Mouse (Mus musculus) bone marrow, adult 2 months (tissue): ENCODE measurements around the gene Rheb.

Source experiments
- CTCF ChIP-seq: fragments of 200-500 bp; IDR thresholded peaks from 2 replicates; pipeline ENCODE4 v1.5.1; 2011; ENCODE audit warnings: low read length, control low read depth; ENCODE audit not compliant: control insufficient read depth, insufficient read depth
- POLR2A ChIP-seq: fragments of 200-500 bp; IDR thresholded peaks from 2 replicates; pipeline ENCODE4 v1.6.1; 2011; ENCODE audit warnings: low read depth, mild to moderate bottlenecking, control low read depth, low read length, borderline replicate concordance; ENCODE audit not compliant: control insufficient read depth

DNA sequence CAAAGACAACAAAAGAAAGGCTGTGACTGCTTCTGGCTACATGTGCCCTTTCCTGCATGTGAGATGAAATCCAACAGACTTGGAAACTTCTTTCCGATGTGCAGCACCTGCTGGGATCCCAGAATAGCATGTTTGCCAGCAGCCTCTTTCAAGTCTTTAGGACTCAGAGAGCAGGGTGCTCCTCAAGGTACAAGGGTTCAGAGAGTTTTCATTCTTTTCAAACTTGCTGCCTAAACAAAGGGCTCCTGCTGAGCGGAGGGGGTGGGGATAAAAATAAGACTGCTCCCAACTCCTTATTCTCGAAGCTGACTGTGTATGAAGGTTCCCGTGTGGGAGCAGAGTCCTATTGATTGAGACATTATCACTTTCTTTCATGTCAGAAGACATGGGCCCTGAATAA, 25.2 kb downstream of the Rheb start:
- TF ChIP-seq CTCF: no peak
- no peak for TF ChIP-seq POLR2A
